In genomic region chr10:77089336-77089735, GRCm38 (mm10) we compare ENCODE assay signal across 8 mouse cellular contexts. TPM values are rescaled to one million over a fixed set of nuclear protein-coding genes. Genes with fewer than 3 reads are reported as not detected.
A peak's percentile ranks its signal among the peaks of the same experiment; 100 is the strongest.
DNase-seq lines count a peak whose midpoint lies in the region; ATAC-seq and TF ChIP-seq lines count a peak whose summit lies in the region.

No protein-coding gene starts in this region.

- no peaks in the 10 kb centered on the region for H3K27me3 ChIP-seq in myocyte (ENCODE audit: control insufficient read depth, insufficient read depth, insufficient read length)
- H3K27me3 ChIP-seq in forebrain, embryonic 11.5 days (ENCODE audit: control insufficient read depth, insufficient read depth, low read length): no peaks in the 10 kb centered on the region

- peaks cover 40% of the 10 kb centered on the region for H3K36me3 ChIP-seq in myocyte (ENCODE audit: control insufficient read depth, insufficient read depth)
- no peaks in the 10 kb centered on the region; the same call in 1 of the 2 replicates for H3K36me3 ChIP-seq in forebrain, embryonic 11.5 days (ENCODE audit: control insufficient read depth, insufficient read depth, low read length)

- TF ChIP-seq POLR2A in myocyte (IDR thresholded peaks at IDR 0.05; ENCODE audit: insufficient read length, low read depth): peak; percentile 21

- H3K9me3 ChIP-seq in forebrain, embryonic 11.5 days (ENCODE audit: control insufficient read depth, low read length): peaks cover 4% of the 10 kb centered on the region; the same call in 1 of the 2 replicates

- peak; percentile 61 for DNase-seq in testis, postnatal 10 days (ENCODE audit: low spot score)
- no peak for DNase-seq in testis, postnatal 14 days (ENCODE audit: low spot score)
- peak; percentile 67 for DNase-seq in gastrocnemius, postnatal 14 days
- peak; percentile 68 for DNase-seq in kidney, postnatal 10 days
- DNase-seq in layer of hippocampus, adult 9-11 months: no peak
- DNase-seq in forebrain, embryonic 11.5 days (ENCODE audit: low spot score): no peak
- DNase-seq in c-Kit-positive CD71-positive TER-119-positive erythroid progenitor cells, embryonic 14.5 days (ENCODE audit: low spot score): no peak

- ATAC-seq in forebrain, embryonic 11.5 days (replicated peaks; ENCODE audit: low FRiP score): no peak

- H3K4me3 ChIP-seq in myocyte: no peak overlapping the region
- no peak overlapping the region for H3K4me3 ChIP-seq in forebrain, embryonic 11.5 days (ENCODE audit: low read depth, low read length)

- no peak overlapping the region for H3K9ac ChIP-seq in forebrain, embryonic 11.5 days (ENCODE audit: low read length)

- 55% methylated on average over 8 of the region's 8 CpGs for WGBS in forebrain, embryonic 11.5 days

- intact Hi-C loops in gastrocnemius, postnatal 14 days (cut with DNase I; ENCODE audit: low total_unique reads): no loop called here

- peaks cover 62% of the 10 kb centered on the region for H3K79me2 ChIP-seq in myocyte (ENCODE audit: control insufficient read depth, insufficient read depth)

- no peaks in the 10 kb centered on the region for H3K4me1 ChIP-seq in forebrain, embryonic 11.5 days (replicated peaks; ENCODE audit: control insufficient read depth, insufficient read depth, low read length)

- peak overlapping the region; percentile 58 for H3K4me2 ChIP-seq in myocyte (ENCODE audit: low read depth)
- no peak overlapping the region for H3K4me2 ChIP-seq in forebrain, embryonic 11.5 days (ENCODE audit: low read depth, low read length, severe bottlenecking)

- H3K27ac ChIP-seq in forebrain, embryonic 11.5 days (ENCODE audit: low read depth, low read length): no peak overlapping the region

- H3ac ChIP-seq in myocyte (ENCODE audit: control insufficient read depth, insufficient read length): no peak overlapping the region

TF ChIP-seq in myocyte, 11 proteins besides CTCF, POLR2A, EP300 and RAD21:
- TF ChIP-seq POLR2AphosphoS2 (IDR thresholded peaks at IDR 0.05; ENCODE audit: insufficient read length, low read depth): no peak
- no peak for TF ChIP-seq SRF (IDR thresholded peaks at IDR 0.05; ENCODE audit: control insufficient read depth, insufficient read length, low read depth)
- TF ChIP-seq CEBPB (IDR thresholded peaks at IDR 0.05; ENCODE audit: insufficient read depth, poor library complexity, severe bottlenecking): no peak
- TF ChIP-seq MYOG (IDR thresholded peaks at IDR 0.05; ENCODE audit: control insufficient read depth in 1 of 3, insufficient read depth in 1 of 3, insufficient read length in 2 of 3, low read depth in 2 of 3): no peak
- TF ChIP-seq USF1 (IDR thresholded peaks at IDR 0.05; ENCODE audit: low read depth): no peak
- TF ChIP-seq MAX (IDR thresholded peaks at IDR 0.05; ENCODE audit: low read depth): no peak
- no peak for TF ChIP-seq TCF12 (IDR thresholded peaks at IDR 0.05; ENCODE audit: insufficient read depth, poor library complexity, severe bottlenecking)
- TF ChIP-seq MYOD1 (IDR thresholded peaks at IDR 0.05; ENCODE audit: control insufficient read depth in 1 of 3, insufficient read length in 2 of 3, low read depth in 2 of 3): no peak
- no peak for TF ChIP-seq E2F4 (IDR thresholded peaks at IDR 0.05; ENCODE audit: insufficient read depth)
- TF ChIP-seq REST (IDR thresholded peaks at IDR 0.05; ENCODE audit: insufficient read depth, insufficient read length): no peak
- no peak for TF ChIP-seq TCF3 (IDR thresholded peaks at IDR 0.05; ENCODE audit: insufficient read length, low read depth)
TF ChIP-seq in myocyte: peak in this region for 0.

RNA-seq across cellular contexts. Expression of gene Slc19a1, which starts 57.3 kb away (rescaled TPM):
- 1 to 10 TPM; 4.8 to 5.4 TPM for total RNA-seq in gastrocnemius, postnatal 14 days (2021)
- 23.0 TPM for polyA plus RNA-seq in myocyte (2012; fragmentation: generic; extraction: Trizol)
- 34.5 and 34.8 TPM in 2 replicates for polyA plus RNA-seq in forebrain, embryonic 11.5 days (2014; fragmentation: Nextera tagmentation; extraction: Ambion mirVana)

Comparison
In these comparisons a context has a peak if more than half of its experiments do, and no peak if none do; other contexts are left out.
1. DNase-seq: peak in testis, postnatal 10 days (single experiment), gastrocnemius, postnatal 14 days (single experiment) and kidney, postnatal 10 days (single experiment); none in testis, postnatal 14 days (single experiment), layer of hippocampus, adult 9-11 months (single experiment), forebrain, embryonic 11.5 days (single experiment) and c-Kit-positive CD71-positive TER-119-positive erythroid progenitor cells, embryonic 14.5 days (single experiment).